Mouse (Mus musculus) kidney, adult 2 months (tissue): ENCODE measurements around the gene Lrrc74a. TPM values are rescaled to one million over a fixed set of nuclear protein-coding genes. Genes with fewer than 3 reads are reported as not detected.
A peak's percentile ranks its signal among the peaks of the same experiment; 100 is the strongest.

Experiments
- DNase-seq: peaks from one replicate; pipeline ENCODE4 v3.0.0; 2021
- H3K27ac ChIP-seq: fragments of 200-500 bp; 2 replicates; pipeline ENCODE4 v1.5.1; 2012; ENCODE audit warnings: low read depth, low read length, control low read depth, inconsistent platforms; ENCODE audit not compliant: insufficient read depth
- H3K27me3 ChIP-seq: fragments of 200-500 bp; replicated peaks from 2 replicates; pipeline ENCODE4 v1.6.1; 2012; ENCODE audit warnings: mild to moderate bottlenecking, moderate library complexity, low read length, inconsistent platforms; ENCODE audit not compliant: control insufficient read depth, insufficient read depth
- H3K36me3 ChIP-seq: fragments of 200-500 bp; 2 replicates; pipeline ENCODE4 v1.6.1; 2012; ENCODE audit warnings: mild to moderate bottlenecking, moderate library complexity, low read length, inconsistent platforms; ENCODE audit not compliant: control insufficient read depth, insufficient read depth
- H3K4me1 ChIP-seq: fragments of 200-500 bp; 2 replicates; pipeline ENCODE4 v1.6.1; 2011; ENCODE audit warnings: low read length; ENCODE audit not compliant: control insufficient read depth, insufficient read depth
- H3K4me3 ChIP-seq: fragments of 200-500 bp; 2 replicates; pipeline ENCODE4 v1.5.1; 2011; ENCODE audit warnings: mild to moderate bottlenecking, low read depth, low read length, control low read depth; ENCODE audit not compliant: insufficient read depth
- CTCF ChIP-seq: fragments of 200-500 bp; conservative IDR thresholded peaks from 2 replicates; pipeline ENCODE4 v1.5.1; 2011; ENCODE audit warnings: low read depth, mild to moderate bottlenecking, control low read depth, low read length, moderate library complexity, mixed read lengths; ENCODE audit not compliant: insufficient read depth, insufficient read length
- POLR2A ChIP-seq: fragments of 200-500 bp; IDR thresholded peaks from one replicate; pipeline ENCODE4 v1.6.1; 2011; ENCODE audit warnings: low read depth, low read length, control low read depth
- WGBS: fragments of 180-500 bp; shearing (Covaris S2); methylation state at CpG from one replicate; pipeline ENCODE4 v1.1.7; 2018; 5-methylcytosine and 5-hydroxymethylcytosine counted together
- polyA plus RNA-seq: library from polyadenylated mRNA; depleted of rRNA; stranded (reverse); fragments of >200 nt; gene quantifications from 2 replicates; pipeline ENCODE4 v1.2.3, GENCODE M21; 2012

Gene Lrrc74a
- polyA plus RNA-seq, 1 experiment: not detected

DNA sequence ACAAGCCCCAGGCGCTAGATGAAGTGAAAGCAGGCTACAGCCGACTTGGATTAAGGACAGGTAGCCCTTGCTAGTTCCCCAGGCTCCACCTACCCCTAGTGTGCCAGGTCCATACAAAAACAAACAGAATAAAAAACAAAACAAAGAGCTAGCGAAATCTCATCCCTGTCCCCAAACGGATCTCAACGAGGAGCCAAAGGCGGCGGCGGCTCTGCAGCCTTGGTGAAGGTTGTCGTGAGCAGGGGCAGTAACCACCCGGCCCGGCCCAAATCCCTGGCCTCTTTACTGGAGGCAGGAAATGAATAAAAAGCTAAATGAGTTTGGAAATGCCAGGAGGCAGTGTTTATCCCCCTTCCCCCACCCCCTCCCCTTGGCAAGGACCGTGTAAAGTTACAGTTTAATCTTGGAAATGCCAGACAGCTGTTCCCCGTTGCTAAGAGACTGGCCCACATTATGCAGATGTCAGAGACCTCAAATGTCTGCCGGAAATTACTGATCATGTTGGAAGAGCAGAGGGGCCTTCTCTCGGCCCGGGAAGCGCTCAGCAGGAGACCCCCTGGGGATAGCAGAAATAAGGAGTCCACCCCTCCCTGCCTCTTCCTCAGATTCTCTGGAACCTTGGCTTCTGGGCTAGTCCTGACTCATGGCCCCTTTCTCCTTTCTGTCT is 68.0 kb downstream of the Lrrc74a start:
- H3K4me3 ChIP-seq: peak overlapping the region; percentile 9
- DNase-seq: peak; percentile 89
- WGBS: 2% methylated on average over 17 of the region's 17 CpGs
- peak overlapping the region; percentile 96 for H3K27ac ChIP-seq
- H3K4me1 ChIP-seq: peaks cover 58% of the 10 kb centered on the region
- H3K36me3 ChIP-seq: no peaks in the 10 kb centered on the region
- no peaks in the 10 kb centered on the region for H3K27me3 ChIP-seq
- TF ChIP-seq CTCF (no peak), POLR2A (peak; percentile 21)

GRCm38 (mm10) chr12:86802899-86803298 is 68.7 kb downstream of the Lrrc74a start:
- H3K27ac ChIP-seq: no peak overlapping the region
- no peak for DNase-seq
- 32% methylated on average over 3 of the region's 3 CpGs for WGBS

GRCm38 (mm10) chr12:86803651-86804307 is 69.6 kb downstream of the Lrrc74a start:
- Histone ChIP-seq H3K4me3 (no peak overlapping the region), H3K27me3 (no peaks in the 10 kb centered on the region), H3K4me1 (peaks cover 62% of the 10 kb centered on the region), H3K27ac (peak overlapping the region; percentile 67), H3K36me3 (no peaks in the 10 kb centered on the region)
- no peak for DNase-seq
- 47% methylated on average over 6 of the region's 6 CpGs for WGBS
- TF ChIP-seq POLR2A (no peak), CTCF (no peak; the same call in 1 of the 2 replicates)

More at GRCm38 (mm10) chr12:86802899-86803298, 68.7 kb downstream of the Lrrc74a start:
- H3K4me3 ChIP-seq: no peak overlapping the region
- peaks cover 61% of the 10 kb centered on the region for H3K4me1 ChIP-seq
- no peaks in the 10 kb centered on the region for H3K27me3 ChIP-seq
- TF ChIP-seq CTCF (no peak), POLR2A (no peak)
- no peaks in the 10 kb centered on the region for H3K36me3 ChIP-seq

DNA sequence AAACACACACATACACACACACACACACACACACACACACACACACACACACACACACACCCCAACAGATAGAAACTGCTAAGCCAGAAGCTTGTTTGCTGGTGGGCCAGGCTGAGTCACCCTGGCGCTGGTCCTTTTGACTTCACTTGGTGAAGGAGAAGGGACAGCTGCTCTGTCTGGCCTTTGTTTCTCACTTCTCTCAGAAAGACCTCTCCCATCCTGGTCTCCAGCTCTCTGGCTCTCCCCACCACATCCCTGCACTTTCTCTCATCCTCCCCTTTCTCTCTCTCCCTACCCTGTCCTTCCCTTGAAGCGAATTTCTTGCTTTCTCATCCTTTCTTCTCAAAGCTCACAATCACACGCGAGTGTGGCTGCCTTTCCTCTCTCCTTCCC is 70.1 kb downstream of the Lrrc74a start:
- peaks cover 57% of the 10 kb centered on the region for H3K4me1 ChIP-seq
- no peak for DNase-seq
- no peaks in the 10 kb centered on the region for H3K36me3 ChIP-seq
- H3K27ac ChIP-seq: peak overlapping the region; percentile 67
- no peak for TF ChIP-seq POLR2A
- TF ChIP-seq CTCF: no peak
- H3K4me3 ChIP-seq: no peak overlapping the region
- no peaks in the 10 kb centered on the region for H3K27me3 ChIP-seq
- WGBS: 35% methylated on average over 4 of the region's 4 CpGs

DNA sequence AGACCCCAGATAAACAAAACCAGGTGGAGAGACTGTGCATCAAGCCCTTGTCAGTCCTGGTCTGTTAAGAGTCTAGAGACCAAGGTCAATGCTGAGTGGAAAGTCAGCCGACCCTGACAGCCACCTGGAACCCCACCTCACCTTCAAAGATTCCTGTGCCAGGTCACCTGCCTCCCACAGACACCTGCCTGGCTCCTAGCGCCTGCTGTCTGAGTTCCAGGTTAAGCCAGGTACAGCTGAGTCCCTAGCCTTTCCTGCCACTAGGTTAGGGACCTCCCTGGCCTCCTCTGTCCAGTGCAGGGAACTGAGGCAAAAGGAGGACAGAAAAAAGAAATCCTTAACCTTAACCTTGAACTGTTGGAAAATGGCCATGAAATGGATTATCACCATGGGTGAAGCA is 70.7 kb downstream of the Lrrc74a start:
- TF ChIP-seq CTCF (no peak), POLR2A (no peak)
- 32% methylated on average over 2 of the region's 2 CpGs for WGBS
- H3K4me1 ChIP-seq: peaks cover 53% of the 10 kb centered on the region
- H3K4me3 ChIP-seq: no peak overlapping the region
- no peak for DNase-seq
- H3K27me3 ChIP-seq: no peaks in the 10 kb centered on the region
- H3K36me3 ChIP-seq: no peaks in the 10 kb centered on the region
- peak overlapping the region; percentile 67 for H3K27ac ChIP-seq

DNA sequence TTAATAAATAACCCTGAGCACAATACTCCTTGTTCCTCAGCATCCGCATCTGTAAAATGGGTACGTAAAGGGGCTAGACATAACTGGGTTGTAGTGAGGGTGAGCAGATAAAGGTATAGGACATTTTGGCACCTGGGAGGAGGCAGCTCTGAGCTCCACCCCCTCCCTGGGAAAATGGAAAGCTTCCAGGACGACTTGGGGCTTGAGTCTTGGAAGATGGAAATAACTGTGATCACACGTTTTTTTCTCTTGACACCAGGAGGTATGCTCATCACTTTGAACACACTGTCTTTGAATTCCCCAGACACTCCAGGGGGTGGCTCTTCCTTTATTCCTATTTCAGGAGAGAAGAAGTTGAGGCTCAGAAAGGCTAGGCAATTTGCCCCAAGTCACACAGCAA is 71.1 kb downstream of the Lrrc74a start:
- Histone ChIP-seq H3K36me3 (no peaks in the 10 kb centered on the region), H3K4me1 (peaks cover 51% of the 10 kb centered on the region), H3K27ac (peak overlapping the region; percentile 67; the same call in 1 of the 2 replicates), H3K27me3 (no peaks in the 10 kb centered on the region), H3K4me3 (no peak overlapping the region)
- 68% methylated on average over 4 of the region's 4 CpGs for WGBS
- TF ChIP-seq POLR2A (no peak), CTCF (no peak)
- DNase-seq: no peak
